Mouse (Mus musculus) subcutaneous adipose tissue, adult 2 months (tissue): Measurements from ENCODE around the gene Milr1. TPM values are rescaled to one million over a fixed set of nuclear protein-coding genes. Genes with fewer than 3 reads are reported as not detected.

Experiments used
- polyA plus RNA-seq: library from polyadenylated mRNA; depleted of rRNA; stranded (reverse); fragments of >200 nt; gene quantifications from 2 replicates; pipeline ENCODE4 v1.2.3, GENCODE M21; 2012; ENCODE audit warnings: low replicate concordance; rRNA removed

Gene Milr1
- 0.95 and 1.7 TPM in 2 replicates for polyA plus RNA-seq

GRCm38 (mm10) chr11:106751039-106752018, at the start of gene Milr1:
TSS of gene Milr1 (plus strand) at chr11:106751226.

GRCm38 (mm10) chr11:106750121-106750751, 790 bp upstream of the Milr1 start, which contains the start of gene Pecam1:
TSS of gene Pecam1 (minus strand) at chr11:106750628.

GRCm38 (mm10) chr11:106779388-106780088, 28.5 kb downstream of the Milr1 start, which contains the start of gene Polg2:
TSS of gene Polg2 (minus strand) at chr11:106779537.

GRCm38 (mm10) chr11:106788775-106789459, 37.9 kb downstream of the Milr1 start, which contains the start of the genes Ddx5 and Cep95:
TSS of gene Ddx5 (minus strand) at chr11:106789185.
TSS of gene Cep95 (plus strand) at chr11:106789252.

Other genes with a start within 250 kb of the Milr1 start
- 29.5 and 31.1 TPM in 2 replicates for gene Tex2, start 137.8 kb upstream of the Milr1 start, polyA plus RNA-seq
- 93.5 and 182 TPM in 2 replicates for gene Pecam1, start 598 bp upstream of the Milr1 start, polyA plus RNA-seq
- gene Polg2, start 28.3 kb downstream of the Milr1 start, polyA plus RNA-seq = 5.1 and 8.1 TPM in 2 replicates
- 280 and 376 TPM in 2 replicates for gene Ddx5, start 38.0 kb downstream of the Milr1 start, polyA plus RNA-seq
- gene Cep95, start 38.0 kb downstream of the Milr1 start, polyA plus RNA-seq = 3.7 and 5.3 TPM in 2 replicates
- 10.5 and 15.5 TPM in 2 replicates for gene Smurf2, start 169.5 kb downstream of the Milr1 start, polyA plus RNA-seq
- 3.7 and 32.5 TPM in 2 replicates for gene Kpna2, start 248.3 kb downstream of the Milr1 start, polyA plus RNA-seq